Mouse (Mus musculus) midbrain, embryonic 12.5 days (tissue): ENCODE results near the gene Slc15a1. TPM values are rescaled to one million over a fixed set of nuclear protein-coding genes. Genes with fewer than 3 reads are reported as not detected.
A peak's percentile ranks its signal among the peaks of the same experiment; 100 is the strongest.

ENCODE experiments used
- ATAC-seq: fragments of 200-750 bp; cut with Nextera tagmentation; 2 replicates; pipeline ENCODE4 v1.8.0; 2017; ENCODE audit warnings: low read depth, moderate TSS enrichment, moderate library complexity; ENCODE audit not compliant: low FRiP score
- H3K27ac ChIP-seq: fragments of 300-500 bp; sonication (generic); replicated peaks from 2 replicates; pipeline ENCODE4 v1.5.1; 2016; ENCODE audit warnings: mild to moderate bottlenecking
- H3K27me3 ChIP-seq: fragments of 300-500 bp; sonication (generic); 2 replicates; pipeline ENCODE4 v1.6.1; 2016; ENCODE audit warnings: mild to moderate bottlenecking
- H3K36me3 ChIP-seq: fragments of 300-500 bp; sonication (generic); 2 replicates; pipeline ENCODE4 v1.6.1; 2016
- H3K4me1 ChIP-seq: fragments of 300-500 bp; sonication (generic); 2 replicates; pipeline ENCODE4 v1.6.1; 2016
- H3K4me2 ChIP-seq: fragments of 300-500 bp; sonication (generic); replicated peaks from 2 replicates; pipeline ENCODE4 v1.6.1; 2016; ENCODE audit warnings: mild to moderate bottlenecking, moderate library complexity
- H3K4me3 ChIP-seq: fragments of 300-500 bp; sonication (generic); 2 replicates; pipeline ENCODE4 v1.5.1; 2016; ENCODE audit warnings: mild to moderate bottlenecking
- H3K9ac ChIP-seq: fragments of 300-500 bp; sonication (generic); replicated peaks from 2 replicates; pipeline ENCODE4 v1.6.1; 2016; ENCODE audit warnings: mild to moderate bottlenecking, moderate library complexity
- H3K9me3 ChIP-seq: fragments of 300-500 bp; sonication (generic); 2 replicates; pipeline ENCODE4 v1.6.1; 2016; ENCODE audit warnings: mild to moderate bottlenecking
- WGBS: fragments of 180-500 bp; shearing (Covaris S2); methylation state at CpG from one replicate; pipeline ENCODE4 v1.1.7; 2016; 5-methylcytosine and 5-hydroxymethylcytosine counted together
- polyA plus RNA-seq: library from polyadenylated mRNA; unstranded; fragments of >200 nt; fragmentation: Nextera tagmentation; extraction: Ambion mirVana; gene quantifications from 2 replicates; pipeline ENCODE4 v1.2.1, GENCODE M21; 2016

Slc15a1 gene
- polyA plus RNA-seq, result 0.09 TPM in 1 of 2 replicates, not detected in the other

GRCm38 (mm10) chr14:121504781-121505484 is at the start of gene Slc15a1:
TSS of gene Slc15a1 (minus strand) at chr14:121505252.
- Histone ChIP-seq H3K4me3 (peak within 1 kb of the TSS; percentile 21; the same call in 1 of the 2 replicates), H3K9me3 (no peaks in the 10 kb centered on the region), H3K27me3 (peaks cover 43% of the 10 kb centered on the region), H3K9ac (no peak within 1 kb of the TSS), H3K36me3 (no peaks in the 10 kb centered on the region), H3K4me2 (peak within 1 kb of the TSS; percentile 49), H3K27ac (no peak within 1 kb of the TSS), H3K4me1 (peaks cover 9% of the 10 kb centered on the region)
- 9% methylated on average over 33 of the region's 33 CpGs for WGBS
- ATAC-seq, result no peak

- ATAC-seq, result no peak
- Histone ChIP-seq H3K4me1 (no peaks in the 10 kb centered on the region), H3K27me3 (no peaks in the 10 kb centered on the region), H3K27ac (no peak overlapping the region), H3K36me3 (no peaks in the 10 kb centered on the region), H3K9ac (no peak overlapping the region), H3K4me3 (no peak overlapping the region), H3K4me2 (no peak overlapping the region), H3K9me3 (no peaks in the 10 kb centered on the region)
Measured at GRCm38 (mm10) chr14:121553785-121554184, 48.7 kb upstream of the Slc15a1 start.

DNA sequence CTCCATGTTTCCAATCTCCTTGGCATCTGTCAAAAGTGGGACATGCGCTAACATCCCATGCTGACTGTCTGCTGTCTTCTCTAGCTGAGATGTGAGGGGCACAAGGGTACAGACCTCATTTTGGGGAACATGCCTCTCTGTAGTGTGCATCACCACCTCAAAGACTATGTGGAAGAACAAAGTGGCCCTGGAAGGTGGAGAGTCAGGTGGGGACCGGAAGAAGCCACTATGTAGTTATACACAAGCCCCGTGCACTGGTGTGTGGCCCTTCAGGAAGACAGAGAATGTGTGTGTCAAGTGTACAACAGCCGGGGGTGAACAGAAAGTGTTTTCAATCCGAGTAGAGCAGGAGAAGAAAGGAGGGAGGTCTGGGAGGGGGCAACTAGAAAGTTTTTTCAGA is 47.5 kb upstream of the Slc15a1 start:
- Histone ChIP-seq H3K36me3 (no peaks in the 10 kb centered on the region), H3K4me1 (no peaks in the 10 kb centered on the region), H3K4me2 (no peak overlapping the region), H3K27me3 (no peaks in the 10 kb centered on the region), H3K27ac (no peak overlapping the region), H3K9me3 (no peaks in the 10 kb centered on the region), H3K4me3 (no peak overlapping the region), H3K9ac (no peak overlapping the region)
- WGBS, result 76% methylated on average over 5 of the region's 5 CpGs
- no peak for ATAC-seq

DNA sequence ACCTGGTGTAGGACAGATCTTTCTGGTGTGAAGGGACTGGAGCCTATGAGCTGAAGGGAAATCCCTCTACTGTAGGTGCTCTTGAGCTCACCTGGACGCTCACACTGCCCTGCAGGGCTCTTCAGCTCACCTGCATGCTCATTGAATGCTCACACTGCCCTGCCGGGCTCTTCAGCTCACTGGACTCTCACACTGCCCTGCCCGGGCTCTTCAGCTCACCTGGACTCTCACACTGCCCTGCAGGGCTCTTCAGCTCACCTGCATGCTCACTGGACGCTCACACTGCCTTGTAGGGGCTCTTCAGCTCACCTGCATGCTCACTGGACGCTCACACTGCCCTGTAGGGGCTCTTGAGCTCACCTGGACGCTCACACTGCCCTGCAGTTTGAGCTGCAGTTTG is 44.8 kb upstream of the Slc15a1 start:
- WGBS, result 75% methylated on average over 6 of the region's 6 CpGs

GRCm38 (mm10) chr14:121547745-121548144 is 42.7 kb upstream of the Slc15a1 start:
- no peak overlapping the region for H3K27ac ChIP-seq
- H3K27me3 ChIP-seq, result no peaks in the 10 kb centered on the region
- no peak overlapping the region for H3K4me3 ChIP-seq
- no peak overlapping the region for H3K4me2 ChIP-seq
- no peak overlapping the region for H3K9ac ChIP-seq
- no peak for ATAC-seq
- H3K9me3 ChIP-seq, result no peaks in the 10 kb centered on the region
- H3K4me1 ChIP-seq, result no peaks in the 10 kb centered on the region
- H3K36me3 ChIP-seq, result no peaks in the 10 kb centered on the region
- 29% methylated on average over 7 of the region's 7 CpGs for WGBS

More for the DNA sequence above, 44.8 kb upstream of the Slc15a1 start:
- H3K27me3 ChIP-seq, result no peaks in the 10 kb centered on the region
- H3K9me3 ChIP-seq, result no peaks in the 10 kb centered on the region
- H3K27ac ChIP-seq, result no peak overlapping the region
- no peak overlapping the region for H3K9ac ChIP-seq
- ATAC-seq, result no peak
- no peaks in the 10 kb centered on the region for H3K4me1 ChIP-seq
- H3K4me2 ChIP-seq, result no peak overlapping the region
- no peaks in the 10 kb centered on the region for H3K36me3 ChIP-seq
- H3K4me3 ChIP-seq, result no peak overlapping the region

GRCm38 (mm10) chr14:121546621-121547020 is 41.6 kb upstream of the Slc15a1 start:
- no peaks in the 10 kb centered on the region for H3K27me3 ChIP-seq
- no peak for ATAC-seq
- no peaks in the 10 kb centered on the region for H3K9me3 ChIP-seq
- H3K4me2 ChIP-seq, result no peak overlapping the region
- no peak overlapping the region for H3K4me3 ChIP-seq
- 90% methylated on average over 5 of the region's 5 CpGs for WGBS
- no peak overlapping the region for H3K9ac ChIP-seq
- no peaks in the 10 kb centered on the region for H3K36me3 ChIP-seq
- H3K4me1 ChIP-seq, result no peaks in the 10 kb centered on the region
- no peak overlapping the region for H3K27ac ChIP-seq

- no peak overlapping the region for H3K4me3 ChIP-seq
- 87% methylated on average over 14 of the region's 14 CpGs for WGBS
- no peaks in the 10 kb centered on the region for H3K36me3 ChIP-seq
- H3K4me2 ChIP-seq, result no peak overlapping the region
- H3K27me3 ChIP-seq, result no peaks in the 10 kb centered on the region
- no peak for ATAC-seq
- no peak overlapping the region for H3K9ac ChIP-seq
- no peak overlapping the region for H3K27ac ChIP-seq
- H3K4me1 ChIP-seq, result no peaks in the 10 kb centered on the region
- H3K9me3 ChIP-seq, result no peaks in the 10 kb centered on the region
Measured at GRCm38 (mm10) chr14:121545551-121546331, 40.7 kb upstream of the Slc15a1 start.

DNA sequence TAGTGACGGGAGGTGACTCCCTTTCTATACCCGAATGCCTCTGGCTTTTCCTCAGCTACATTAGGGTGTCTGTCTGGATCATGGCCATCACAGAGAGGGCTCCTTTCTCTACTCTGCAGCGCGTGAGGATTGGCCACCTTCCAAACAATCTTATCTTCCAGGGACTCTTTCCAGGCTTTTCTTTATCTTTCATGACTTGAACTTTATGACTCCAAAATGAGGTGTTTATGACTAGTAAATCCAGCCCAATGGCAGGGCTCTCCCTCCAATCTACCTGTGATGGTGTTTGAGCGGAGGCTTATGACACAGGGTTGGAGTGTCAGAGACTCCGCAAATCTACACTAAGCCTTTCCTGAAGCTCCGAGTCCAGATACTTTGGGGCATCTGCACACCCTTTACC is 36.2 kb upstream of the Slc15a1 start:
- no peak overlapping the region for H3K27ac ChIP-seq
- H3K36me3 ChIP-seq, result no peaks in the 10 kb centered on the region
- ATAC-seq, result no peak
- H3K4me1 ChIP-seq, result no peaks in the 10 kb centered on the region
- no peak overlapping the region for H3K4me2 ChIP-seq
- H3K9ac ChIP-seq, result no peak overlapping the region
- H3K9me3 ChIP-seq, result no peaks in the 10 kb centered on the region
- WGBS, result 92% methylated on average over 7 of the region's 7 CpGs
- no peaks in the 10 kb centered on the region for H3K27me3 ChIP-seq
- no peak overlapping the region for H3K4me3 ChIP-seq

- Histone ChIP-seq H3K4me2 (no peak overlapping the region), H3K27ac (no peak overlapping the region), H3K27me3 (no peaks in the 10 kb centered on the region), H3K4me3 (no peak overlapping the region), H3K9me3 (no peaks in the 10 kb centered on the region), H3K4me1 (no peaks in the 10 kb centered on the region), H3K9ac (no peak overlapping the region), H3K36me3 (no peaks in the 10 kb centered on the region)
- no peak for ATAC-seq
- 88% methylated on average over 3 of the region's 3 CpGs for WGBS
Measured at GRCm38 (mm10) chr14:121534501-121534900, 29.4 kb upstream of the Slc15a1 start.

DNA sequence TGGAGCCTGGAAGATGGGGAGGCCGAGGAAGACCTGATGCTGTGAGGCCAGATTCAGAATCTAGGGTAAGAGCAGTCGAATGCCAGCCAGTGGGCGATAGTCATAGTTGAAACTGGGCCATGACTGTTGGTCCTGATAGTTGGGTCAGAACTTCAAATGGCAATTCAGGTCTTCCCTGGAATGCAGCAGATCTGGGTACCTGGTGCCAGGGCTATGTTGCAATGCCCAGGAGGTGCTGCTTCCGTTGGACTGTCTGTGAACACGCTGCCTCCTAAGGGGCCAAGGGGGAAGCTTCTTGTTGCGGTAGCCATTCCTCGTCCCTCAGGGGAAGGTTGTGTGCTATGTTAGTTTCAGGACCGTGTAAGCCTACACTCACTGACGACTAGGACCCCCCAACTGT is 25.8 kb upstream of the Slc15a1 start:
- ATAC-seq, result no peak
- no peak overlapping the region for H3K9ac ChIP-seq
- H3K4me2 ChIP-seq, result no peak overlapping the region
- H3K27me3 ChIP-seq, result no peaks in the 10 kb centered on the region
- H3K4me3 ChIP-seq, result no peak overlapping the region
- H3K27ac ChIP-seq, result no peak overlapping the region
- no peaks in the 10 kb centered on the region for H3K36me3 ChIP-seq
- no peaks in the 10 kb centered on the region for H3K4me1 ChIP-seq
- H3K9me3 ChIP-seq, result no peaks in the 10 kb centered on the region
- WGBS, result 91% methylated on average over 9 of the region's 9 CpGs

- Histone ChIP-seq H3K9ac (no peak overlapping the region), H3K27ac (no peak overlapping the region), H3K4me1 (no peaks in the 10 kb centered on the region), H3K27me3 (no peaks in the 10 kb centered on the region), H3K4me3 (no peak overlapping the region), H3K36me3 (no peaks in the 10 kb centered on the region), H3K9me3 (no peaks in the 10 kb centered on the region), H3K4me2 (no peak overlapping the region)
- 87% methylated on average over 3 of the region's 3 CpGs for WGBS
- no peak for ATAC-seq
Measured at GRCm38 (mm10) chr14:121527883-121528282, 22.8 kb upstream of the Slc15a1 start.

- Histone ChIP-seq H3K4me3 (no peak overlapping the region), H3K27me3 (no peaks in the 10 kb centered on the region), H3K4me2 (no peak overlapping the region), H3K9me3 (no peaks in the 10 kb centered on the region), H3K4me1 (no peaks in the 10 kb centered on the region), H3K36me3 (no peaks in the 10 kb centered on the region), H3K9ac (no peak overlapping the region), H3K27ac (no peak overlapping the region)
- 88% methylated on average over 1 of the region's 1 CpGs for WGBS
- no peak for ATAC-seq
Measured at GRCm38 (mm10) chr14:121527201-121527600, 22.1 kb upstream of the Slc15a1 start.
